In genomic region chr9:63074023-63074750, GRCm38 (mm10) we compare ENCODE assay signal across 8 mouse cellular contexts.
A peak's percentile ranks its signal among the peaks of the same experiment; 100 is the strongest.
DNase-seq lines count a peak whose midpoint lies in the region; ATAC-seq and TF ChIP-seq lines count a peak whose summit lies in the region.
"Had no signal": no experiment of that assay in that cellular context is flagged by ENCODE, and none has a peak within 500 bp of the region (broad histone marks: within the 10 kb centered on the region; RNA-seq: fewer than 3 reads in every experiment).

No protein-coding gene starts in this region.

- H3K4me1 ChIP-seq in kidney, embryonic 16.5 days (ENCODE audit: insufficient read depth, low read length): peaks cover 25% of the 10 kb centered on the region
- peaks cover 61% of the 10 kb centered on the region for H3K4me1 ChIP-seq in E14TG2a.4 (replicated peaks; ENCODE audit: low read depth, low read length)
- no peaks in the 10 kb centered on the region; the same call in 1 of the 2 replicates for H3K4me1 ChIP-seq in intestine, postnatal 0 days (replicated peaks; ENCODE audit: control insufficient read depth, insufficient read depth, low read length)
- no peaks in the 10 kb centered on the region for H3K4me1 ChIP-seq in forebrain, embryonic 11.5 days (replicated peaks; ENCODE audit: control insufficient read depth, insufficient read depth, low read length)

- peak overlapping the region; percentile 61; the same call in 1 of the 2 replicates for H3K27ac ChIP-seq in kidney, embryonic 16.5 days (ENCODE audit: low read length)
- H3K27ac ChIP-seq in intestine, postnatal 0 days (ENCODE audit: low read depth, low read length): no peak overlapping the region
- no peak overlapping the region for H3K27ac ChIP-seq in forebrain, embryonic 11.5 days (ENCODE audit: low read depth, low read length)

- TF ChIP-seq CTCF in E14TG2a.4 (conservative IDR thresholded peaks at IDR 0.05; ENCODE audit: low read length): no peak
- no peak for TF ChIP-seq CTCF in intestine, postnatal 0 days (IDR thresholded peaks at IDR 0.05; ENCODE audit: low read depth)

- no peaks in the 10 kb centered on the region for H3K27me3 ChIP-seq in kidney, embryonic 16.5 days (ENCODE audit: insufficient read depth, low read length)
- no peaks in the 10 kb centered on the region for H3K27me3 ChIP-seq in E14TG2a.4 (ENCODE audit: insufficient read depth, low read length)
- no peaks in the 10 kb centered on the region for H3K27me3 ChIP-seq in intestine, postnatal 0 days (replicated peaks; ENCODE audit: control insufficient read depth, insufficient read depth, low read length)
- H3K27me3 ChIP-seq in forebrain, embryonic 11.5 days (ENCODE audit: control insufficient read depth, insufficient read depth, low read length): no peaks in the 10 kb centered on the region

- no peak overlapping the region for H3K4me3 ChIP-seq in kidney, embryonic 16.5 days (ENCODE audit: low read length)
- peak overlapping the region; percentile 39 for H3K4me3 ChIP-seq in E14TG2a.4 (replicated peaks; ENCODE audit: low read length)
- no peak overlapping the region for H3K4me3 ChIP-seq in intestine, postnatal 0 days (ENCODE audit: low read depth, low read length)
- no peak overlapping the region for H3K4me3 ChIP-seq in forebrain, embryonic 11.5 days (ENCODE audit: low read depth, low read length)

- no peak for DNase-seq in kidney, adult 9 months
- DNase-seq in embryo, embryonic 10.5 days (ENCODE audit: low spot score): peak; percentile 57
- DNase-seq in forebrain, embryonic 11.5 days (ENCODE audit: low spot score): no peak

- no peak overlapping the region for H3K9ac ChIP-seq in kidney, embryonic 16.5 days (replicated peaks; ENCODE audit: low read length)
- H3K9ac ChIP-seq in intestine, postnatal 0 days (ENCODE audit: low read depth, low read length): no peak overlapping the region
- H3K9ac ChIP-seq in forebrain, embryonic 11.5 days (ENCODE audit: low read length): no peak overlapping the region

- ATAC-seq in kidney, embryonic 16.5 days (ENCODE audit: low FRiP score, low TSS enrichment): no peak
- no peak for ATAC-seq in intestine, postnatal 0 days
- ATAC-seq in monocyte, adult 5-6 weeks (replicated peaks; ENCODE audit: insufficient number of reproducible peaks, low FRiP score, low TSS enrichment, poor library complexity, severe bottlenecking): no peak
- ATAC-seq in forebrain, embryonic 11.5 days (replicated peaks; ENCODE audit: low FRiP score): no peak
- ATAC-seq: forebrain, embryonic 16.5 days had no signal

- H3K4me2 ChIP-seq in kidney, embryonic 16.5 days (replicated peaks; ENCODE audit: low read depth, low read length): peak overlapping the region; percentile 20; the same call in 1 of the 2 replicates
- H3K4me2 ChIP-seq in intestine, postnatal 0 days (replicated peaks; ENCODE audit: low read depth): peak overlapping the region; percentile 24; the same call in 1 of the 2 replicates
- H3K4me2 ChIP-seq in forebrain, embryonic 11.5 days (ENCODE audit: low read depth, low read length, severe bottlenecking): no peak overlapping the region

- no peaks in the 10 kb centered on the region for H3K9me3 ChIP-seq in kidney, embryonic 16.5 days (ENCODE audit: low read length)
- no peaks in the 10 kb centered on the region for H3K9me3 ChIP-seq in E14TG2a.4 (ENCODE audit: low read length)
- H3K9me3 ChIP-seq in intestine, postnatal 0 days (ENCODE audit: control insufficient read depth): no peaks in the 10 kb centered on the region
- H3K9me3 ChIP-seq in forebrain, embryonic 11.5 days (ENCODE audit: control insufficient read depth, low read length): no peaks in the 10 kb centered on the region

- 22% methylated on average over 10 of the region's 10 CpGs for WGBS in kidney, embryonic 16.5 days
- WGBS in intestine, postnatal 0 days: 21% methylated on average over 10 of the region's 10 CpGs
- 27% methylated on average over 10 of the region's 10 CpGs for WGBS in forebrain, embryonic 11.5 days

- no peaks in the 10 kb centered on the region for H3K36me3 ChIP-seq in kidney, embryonic 16.5 days (ENCODE audit: insufficient read depth, low read length)
- H3K36me3 ChIP-seq in E14TG2a.4 (ENCODE audit: insufficient read depth, low read length): no peaks in the 10 kb centered on the region
- no peaks in the 10 kb centered on the region for H3K36me3 ChIP-seq in intestine, postnatal 0 days (ENCODE audit: control insufficient read depth, insufficient read depth)
- no peaks in the 10 kb centered on the region for H3K36me3 ChIP-seq in forebrain, embryonic 11.5 days (ENCODE audit: control insufficient read depth, insufficient read depth, low read length)
